Mouse (Mus musculus): Measurements from ENCODE around the gene Bud31. TPM values are rescaled to one million over a fixed set of nuclear protein-coding genes. Genes with fewer than 3 reads are reported as not detected.

Gene Bud31
- total and polyA plus RNA-seq, 3 experiments, result 8.7 to 287 (median 155) TPM

DNA sequence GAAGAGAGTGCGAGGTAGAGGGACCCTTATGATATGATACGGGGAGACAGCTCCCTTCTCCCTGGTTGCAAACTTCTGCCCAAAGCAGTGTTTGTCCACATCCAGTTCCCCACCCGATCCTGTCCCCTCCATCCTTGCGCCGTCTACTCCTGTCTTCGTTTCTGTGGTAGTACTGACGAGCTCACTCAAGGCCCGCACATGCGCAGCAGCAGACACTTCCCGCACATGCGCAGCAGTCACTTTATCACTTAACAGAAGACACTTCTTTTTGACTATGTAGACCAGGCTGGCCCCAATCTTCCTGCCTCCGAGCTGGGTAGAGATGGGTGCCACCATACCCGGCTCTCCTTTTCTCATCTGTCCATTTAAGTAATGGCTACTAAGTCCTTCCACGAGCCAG lies 21.2 kb downstream of the Bud31 start:
- Histone ChIP-seq H3K4me3 (ENCODE audit: low read depth, low read length) (no peak overlapping the region), H3K27me3 (ENCODE audit: insufficient read depth, low read length) (no peaks in the 10 kb centered on the region), H3K36me3 (replicated peaks) (peaks cover 85% of the 10 kb centered on the region), H3K9me3 (replicated peaks) (no peaks in the 10 kb centered on the region), H3K4me1 (ENCODE audit: insufficient read depth, low read depth, low read length) (peaks cover 19% of the 10 kb centered on the region)
- DNase-seq (ENCODE audit: low spot score) (no peak), ATAC-seq (ENCODE audit: extremely low read depth, insufficient number of reproducible peaks, low FRiP score, poor library complexity, severe bottlenecking) (no peak)
- TF ChIP-seq CTCF (IDR thresholded peaks at IDR 0.05; ENCODE audit: low read depth, low read length) (no peak), TAL1 (conservative IDR thresholded peaks at IDR 0.05; ENCODE audit: low read depth, low read length) (no peak), GATA2 (IDR thresholded peaks at IDR 0.05; ENCODE audit: borderline replicate concordance, low read depth, low read length) (no peak), POLR2AphosphoS5 (IDR thresholded peaks at IDR 0.05; ENCODE audit: insufficient replicate concordance, low read depth, low read length) (no peak), GATA1 (IDR thresholded peaks at IDR 0.05; ENCODE audit: borderline replicate concordance, low read length) (no peak)

DNA sequence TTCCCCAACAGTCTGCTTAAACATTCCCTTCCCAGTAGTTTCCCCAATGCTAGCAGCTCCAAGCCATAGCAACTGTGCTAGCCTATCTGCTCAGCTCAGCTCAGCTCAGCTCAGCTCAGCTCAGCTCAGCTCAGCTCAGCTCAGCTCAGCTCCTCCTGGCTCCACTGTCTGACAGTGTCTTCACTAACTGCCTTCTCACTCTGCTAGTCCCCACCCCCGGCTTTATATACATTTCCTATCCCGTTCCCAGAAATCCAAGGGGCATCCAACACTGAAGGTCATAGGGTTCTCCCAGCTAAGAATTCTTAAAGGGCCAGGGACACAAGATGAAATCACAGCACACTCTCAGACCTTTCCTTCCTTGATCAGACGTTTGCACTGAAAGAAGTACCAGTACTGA lies 24.5 kb downstream of the Bud31 start:
- no peak for ATAC-seq (ENCODE audit: extremely low read depth, insufficient number of reproducible peaks, low FRiP score, poor library complexity, severe bottlenecking)
- H3K27me3 ChIP-seq (ENCODE audit: insufficient read depth, low read length), result no peaks in the 10 kb centered on the region
- TF ChIP-seq GATA2 (IDR thresholded peaks at IDR 0.05; ENCODE audit: borderline replicate concordance, low read depth, low read length), result no peak
- TF ChIP-seq TAL1 (conservative IDR thresholded peaks at IDR 0.05; ENCODE audit: low read depth, low read length), result no peak
- no peak for TF ChIP-seq CTCF (IDR thresholded peaks at IDR 0.05; ENCODE audit: low read depth, low read length)
- TF ChIP-seq POLR2AphosphoS5 (IDR thresholded peaks at IDR 0.05; ENCODE audit: insufficient replicate concordance, low read depth, low read length), result no peak
- no peak for TF ChIP-seq GATA1 (IDR thresholded peaks at IDR 0.05; ENCODE audit: borderline replicate concordance, low read length)
- no peaks in the 10 kb centered on the region for H3K9me3 ChIP-seq (replicated peaks)
- peaks cover 66% of the 10 kb centered on the region for H3K36me3 ChIP-seq (replicated peaks)
- H3K4me3 ChIP-seq (ENCODE audit: low read depth, low read length), result no peak overlapping the region
- DNase-seq (ENCODE audit: low spot score), result no peak
- peaks cover 36% of the 10 kb centered on the region for H3K4me1 ChIP-seq (ENCODE audit: insufficient read depth, low read depth, low read length)

DNA sequence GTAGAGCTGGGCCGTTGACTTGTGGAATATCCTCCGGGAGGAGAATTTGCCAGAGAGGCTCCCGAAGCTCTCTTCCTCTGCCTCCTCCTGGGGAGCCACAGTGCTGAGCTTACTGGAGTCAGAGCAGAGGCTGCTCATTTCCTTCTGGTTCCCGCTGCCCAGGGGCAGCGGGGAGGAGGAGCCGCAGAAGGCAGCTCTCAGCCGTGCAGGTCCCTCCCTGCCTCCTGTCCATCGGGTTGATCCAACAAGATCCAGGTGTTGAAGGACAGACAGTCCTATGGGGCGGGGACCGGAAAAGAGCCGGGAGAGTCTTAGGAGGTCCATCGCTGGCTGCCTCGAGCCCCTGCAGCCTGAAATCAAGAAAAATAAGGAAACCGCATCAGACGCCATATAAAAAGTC lies 25.0 kb downstream of the Bud31 start:
- Histone ChIP-seq H3K27me3 (ENCODE audit: insufficient read depth, low read length) (no peaks in the 10 kb centered on the region), H3K36me3 (replicated peaks) (peaks cover 65% of the 10 kb centered on the region), H3K4me1 (ENCODE audit: insufficient read depth, low read depth, low read length) (peaks cover 37% of the 10 kb centered on the region), H3K4me3 (ENCODE audit: low read depth, low read length) (no peak overlapping the region), H3K9me3 (replicated peaks) (no peaks in the 10 kb centered on the region)
- no peak for DNase-seq (ENCODE audit: low spot score)
- TF ChIP-seq POLR2AphosphoS5 (IDR thresholded peaks at IDR 0.05; ENCODE audit: insufficient replicate concordance, low read depth, low read length), result no peak
- no peak for TF ChIP-seq GATA2 (IDR thresholded peaks at IDR 0.05; ENCODE audit: borderline replicate concordance, low read depth, low read length)
- TF ChIP-seq TAL1 (conservative IDR thresholded peaks at IDR 0.05; ENCODE audit: low read depth, low read length), result no peak
- no peak for TF ChIP-seq GATA1 (IDR thresholded peaks at IDR 0.05; ENCODE audit: borderline replicate concordance, low read length)
- ATAC-seq (ENCODE audit: extremely low read depth, insufficient number of reproducible peaks, low FRiP score, poor library complexity, severe bottlenecking), result no peak

DNA sequence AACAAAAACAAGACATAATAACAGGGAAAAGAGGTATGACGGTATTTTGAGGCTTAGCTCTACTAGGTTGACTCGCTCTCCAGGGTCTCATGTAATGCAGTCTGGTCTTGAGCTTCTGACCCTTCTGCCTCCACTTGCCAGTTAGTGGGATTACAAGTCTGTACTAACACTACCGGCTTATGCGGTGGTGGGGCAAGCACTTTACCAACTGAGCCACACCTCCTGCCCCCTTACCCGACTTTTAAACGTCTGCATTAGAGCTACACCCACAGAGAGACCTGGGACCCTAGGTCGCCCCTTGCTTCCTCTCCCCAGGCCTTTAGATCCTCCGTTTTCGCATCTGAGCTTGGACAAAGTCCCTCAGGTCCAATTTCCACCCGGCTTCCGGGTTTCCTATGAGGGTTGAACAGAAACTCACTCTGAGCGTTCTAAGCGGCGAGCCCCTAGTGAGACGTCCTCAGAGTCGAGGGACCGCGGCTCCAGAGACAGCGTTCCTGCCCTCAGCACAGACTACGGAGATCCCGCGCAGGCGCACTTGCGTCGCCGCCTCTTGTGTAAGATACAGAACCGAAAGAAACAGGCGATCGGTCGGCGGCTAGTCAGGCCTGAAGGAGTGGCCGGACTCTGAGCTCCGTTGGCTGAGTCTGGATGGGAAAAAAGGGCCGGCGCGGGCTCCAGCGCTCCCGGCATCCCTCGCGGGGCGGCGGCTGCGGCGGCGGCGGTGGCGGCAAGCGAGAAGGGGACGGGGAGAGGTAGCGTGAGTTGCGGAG lies 26.6 kb downstream of the Bud31 start, which contains the start of the genes Ptcd1 and Cpsf4:
Gene Ptcd1, minus strand, starts transcription at position 573 of the 770 bp plus-strand sequence.
Gene Cpsf4, plus strand, starts transcription at position 678 of the 770 bp plus-strand sequence.
- peak; percentile 90 for DNase-seq (ENCODE audit: low spot score)
- Histone ChIP-seq H3K27me3 (ENCODE audit: insufficient read depth, low read length) (no peaks in the 10 kb centered on the region), H3K4me1 (ENCODE audit: insufficient read depth, low read depth, low read length) (peaks cover 41% of the 10 kb centered on the region), H3K36me3 (replicated peaks) (peaks cover 65% of the 10 kb centered on the region), H3K9me3 (replicated peaks) (no peaks in the 10 kb centered on the region), H3K4me3 (ENCODE audit: low read depth, low read length) (peak within 1 kb of the TSS; percentile 97)
- peak; percentile 90 for ATAC-seq (ENCODE audit: extremely low read depth, insufficient number of reproducible peaks, low FRiP score, poor library complexity, severe bottlenecking)
- no peak for TF ChIP-seq POLR2AphosphoS5 (IDR thresholded peaks at IDR 0.05; ENCODE audit: insufficient replicate concordance, low read depth, low read length)
- TF ChIP-seq GATA2 (IDR thresholded peaks at IDR 0.05; ENCODE audit: borderline replicate concordance, low read depth, low read length), result no peak
- no peak for TF ChIP-seq CTCF (IDR thresholded peaks at IDR 0.05; ENCODE audit: low read depth, low read length)
- no peak for TF ChIP-seq GATA1 (IDR thresholded peaks at IDR 0.05; ENCODE audit: borderline replicate concordance, low read length)
- no peak for TF ChIP-seq TAL1 (conservative IDR thresholded peaks at IDR 0.05; ENCODE audit: low read depth, low read length)

DNA sequence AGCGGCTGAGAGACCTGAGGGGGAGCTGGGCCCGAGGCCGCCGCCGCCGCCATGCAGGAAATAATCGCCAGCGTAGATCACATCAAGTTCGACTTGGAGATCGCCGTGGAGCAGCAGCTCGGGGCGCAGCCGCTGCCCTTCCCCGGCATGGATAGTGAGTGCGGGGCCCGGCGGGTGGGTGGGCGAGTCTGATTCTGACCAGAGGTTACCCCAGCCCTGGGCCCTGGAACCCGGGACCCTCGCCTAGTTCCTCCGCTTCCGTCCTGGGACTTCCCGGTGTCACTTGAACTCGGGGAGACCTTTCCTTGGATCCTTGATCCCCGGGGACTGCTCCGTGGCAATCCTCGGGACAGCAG lies 27.1 kb downstream of the Bud31 start:
- Histone ChIP-seq H3K4me3 (ENCODE audit: low read depth, low read length) (peak overlapping the region; percentile 97), H3K36me3 (replicated peaks) (peaks cover 65% of the 10 kb centered on the region), H3K27me3 (ENCODE audit: insufficient read depth, low read length) (no peaks in the 10 kb centered on the region), H3K4me1 (ENCODE audit: insufficient read depth, low read depth, low read length) (peaks cover 44% of the 10 kb centered on the region), H3K9me3 (replicated peaks) (no peaks in the 10 kb centered on the region)
- no peak for TF ChIP-seq POLR2AphosphoS5 (IDR thresholded peaks at IDR 0.05; ENCODE audit: insufficient replicate concordance, low read depth, low read length)
- TF ChIP-seq CTCF (IDR thresholded peaks at IDR 0.05; ENCODE audit: low read depth, low read length), result no peak
- TF ChIP-seq GATA1 (IDR thresholded peaks at IDR 0.05; ENCODE audit: borderline replicate concordance, low read length), result no peak
- no peak for TF ChIP-seq TAL1 (conservative IDR thresholded peaks at IDR 0.05; ENCODE audit: low read depth, low read length)
- no peak for TF ChIP-seq GATA2 (IDR thresholded peaks at IDR 0.05; ENCODE audit: borderline replicate concordance, low read depth, low read length)
- DNase-seq (ENCODE audit: low spot score) (peak; percentile 22), ATAC-seq (ENCODE audit: extremely low read depth, insufficient number of reproducible peaks, low FRiP score, poor library complexity, severe bottlenecking) (no peak)

DNA sequence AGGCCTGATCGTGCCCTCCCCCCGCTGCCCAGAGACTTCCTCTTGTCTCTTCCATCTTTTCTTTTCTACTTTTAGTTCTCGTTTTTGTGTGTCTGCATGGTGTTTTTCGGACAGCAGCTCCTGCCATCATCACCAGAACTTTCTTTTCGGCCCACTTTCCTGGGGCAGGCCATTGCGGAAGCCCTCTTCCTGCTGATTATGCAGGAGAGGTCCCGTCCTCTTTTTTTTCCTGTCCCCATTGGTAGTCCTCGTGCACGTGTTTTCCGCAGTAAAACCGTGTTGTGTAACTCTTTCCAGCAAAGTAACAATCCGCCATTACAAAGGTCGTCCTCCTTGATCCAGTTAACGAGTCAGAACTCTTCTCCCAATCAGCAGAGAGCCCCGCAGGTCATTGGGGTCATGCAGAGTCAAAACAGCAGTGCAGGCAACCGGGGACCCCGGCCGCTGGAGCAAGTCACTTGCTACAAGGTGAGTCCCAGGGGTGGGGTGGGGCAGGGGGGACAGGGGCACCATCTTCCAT lies 38.4 kb downstream of the Bud31 start:
- Histone ChIP-seq H3K27me3 (ENCODE audit: insufficient read depth, low read length) (no peaks in the 10 kb centered on the region), H3K36me3 (replicated peaks) (peaks cover 100% of the 10 kb centered on the region), H3K9me3 (replicated peaks) (no peaks in the 10 kb centered on the region), H3K4me1 (ENCODE audit: insufficient read depth, low read depth, low read length) (peaks cover 27% of the 10 kb centered on the region), H3K4me3 (ENCODE audit: low read depth, low read length) (no peak overlapping the region)
- no peak for TF ChIP-seq CTCF (IDR thresholded peaks at IDR 0.05; ENCODE audit: low read depth, low read length)
- ATAC-seq (ENCODE audit: extremely low read depth, insufficient number of reproducible peaks, low FRiP score, poor library complexity, severe bottlenecking) (no peak), DNase-seq (ENCODE audit: low spot score) (no peak)
